Comparison of ENCODE assay signal across 10 mouse cellular contexts in genomic region chr11:104271876-104272275, GRCm38 (mm10). TPM values are rescaled to one million over a fixed set of nuclear protein-coding genes. Genes with fewer than 3 reads are reported as not detected.
DNase-seq lines count a peak whose midpoint lies in the region; ATAC-seq and TF ChIP-seq lines count a peak whose summit lies in the region.
"Had no signal": no experiment of that assay in that cellular context is flagged by ENCODE, and none has a peak within 500 bp of the region (broad histone marks: within the 10 kb centered on the region; RNA-seq: fewer than 3 reads in every experiment).

No protein-coding gene starts in this region.

- H3K27me3 ChIP-seq in midbrain, postnatal 0 days (ENCODE audit: insufficient read depth, low read length), result no peaks in the 10 kb centered on the region
- H3K27me3 ChIP-seq in midbrain, embryonic 15.5 days (replicated peaks), result no peaks in the 10 kb centered on the region
- peaks cover 4% of the 10 kb centered on the region; the same call in 1 of the 2 replicates for H3K27me3 ChIP-seq in liver, embryonic 12.5 days (replicated peaks)

- no peak overlapping the region for H3K4me2 ChIP-seq in midbrain, postnatal 0 days (ENCODE audit: low read depth, low read length, poor library complexity, severe bottlenecking)
- no peak overlapping the region for H3K4me2 ChIP-seq in midbrain, embryonic 15.5 days
- no peak overlapping the region for H3K4me2 ChIP-seq in liver, embryonic 12.5 days

- no peak for ATAC-seq in midbrain, postnatal 0 days (ENCODE audit: low FRiP score)
- no peak for ATAC-seq in midbrain, embryonic 15.5 days (replicated peaks)
- no peak for ATAC-seq in liver, embryonic 12.5 days
- ATAC-seq: CD4-positive, CD25-positive, alpha-beta regulatory T cell, adult 4 months had no signal

- H3K4me3 ChIP-seq in midbrain, postnatal 0 days (ENCODE audit: low read depth, low read length), result no peak overlapping the region
- no peak overlapping the region for H3K4me3 ChIP-seq in midbrain, embryonic 15.5 days
- no peak overlapping the region for H3K4me3 ChIP-seq in liver, embryonic 12.5 days

- no peak overlapping the region for H3K9ac ChIP-seq in midbrain, postnatal 0 days (replicated peaks; ENCODE audit: low read length, poor library complexity, severe bottlenecking)
- no peak overlapping the region for H3K9ac ChIP-seq in midbrain, embryonic 15.5 days
- no peak overlapping the region for H3K9ac ChIP-seq in liver, embryonic 12.5 days

- 62% methylated on average over 6 of the region's 6 CpGs for WGBS in midbrain, postnatal 0 days
- WGBS in midbrain, embryonic 15.5 days, result 68% methylated on average over 6 of the region's 6 CpGs
- 69% methylated on average over 6 of the region's 6 CpGs for WGBS in liver, embryonic 12.5 days (ENCODE audit: insufficient replicate concordance)

- TF ChIP-seq CTCF in midbrain, postnatal 0 days (IDR thresholded peaks at IDR 0.05), result no peak

- H3K36me3 ChIP-seq in midbrain, postnatal 0 days (ENCODE audit: insufficient read depth, low read length), result no peaks in the 10 kb centered on the region
- H3K36me3 ChIP-seq in midbrain, embryonic 15.5 days (replicated peaks), result no peaks in the 10 kb centered on the region
- no peaks in the 10 kb centered on the region for H3K36me3 ChIP-seq in liver, embryonic 12.5 days

- H3K27ac ChIP-seq in midbrain, postnatal 0 days (ENCODE audit: low read depth, low read length), result 0 out of 2 replicates have a peak overlapping the region, but pooled peaks have one; percentile 38
- H3K27ac ChIP-seq in midbrain, embryonic 15.5 days, result no peak overlapping the region
- no peak overlapping the region for H3K27ac ChIP-seq in liver, embryonic 12.5 days

- H3K9me3 ChIP-seq in midbrain, postnatal 0 days (ENCODE audit: low read length), result no peaks in the 10 kb centered on the region
- H3K9me3 ChIP-seq in midbrain, embryonic 15.5 days, result no peaks in the 10 kb centered on the region
- H3K9me3 ChIP-seq in liver, embryonic 12.5 days (replicated peaks), result no peaks in the 10 kb centered on the region

- 0 out of 2 replicates have a peak, but pooled peaks cover 3% of the 10 kb centered on the region for H3K4me1 ChIP-seq in midbrain, postnatal 0 days (ENCODE audit: insufficient read depth, low read length)
- H3K4me1 ChIP-seq in midbrain, embryonic 15.5 days, result peaks cover 13% of the 10 kb centered on the region
- H3K4me1 ChIP-seq in liver, embryonic 12.5 days, result no peaks in the 10 kb centered on the region

- peak; percentile 32 to 42 for DNase-seq in heart, adult 18-20 months
- DNase-seq in heart, postnatal 4 days, result no peak
- no peak for DNase-seq in midbrain, postnatal 0 days (ENCODE audit: low spot score)
- DNase-seq in cerebellum, adult 11-12 months, result peak; percentile 87
- peak; percentile 43 to 67 for DNase-seq in layer of hippocampus, postnatal 14 days (ENCODE audit: low spot score in 2 of 2)
- no peak for DNase-seq in urinary bladder, postnatal 4 days (ENCODE audit: low spot score in 2 of 2)
- DNase-seq: embryo, embryonic 11 days had no signal

RNA-seq across cellular contexts. Expression of gene Mapt, which starts 40.7 kb away (rescaled TPM):
- total RNA-seq in heart, adult 18-20 months (2021), result 10 to 100 TPM; 75.4 to 90.8 TPM
- total RNA-seq in heart, postnatal 4 days (2021), result 1 to 10 TPM; 7.1 to 8.1 TPM
- 673 and 700 TPM in 2 replicates for total RNA-seq in midbrain, postnatal 0 days (2014; rRNA removed)
- polyA plus RNA-seq in midbrain, postnatal 0 days (2015; fragmentation: Nextera tagmentation; extraction: Ambion mirVana), result 1,369 and 1,377 TPM in 2 replicates
- 1,028 and 1,112 TPM in 2 replicates for polyA plus RNA-seq in midbrain, embryonic 15.5 days (2015; fragmentation: Nextera tagmentation; extraction: Ambion mirVana)
- 100 to 1,000 TPM; 323 to 343 TPM for total RNA-seq in layer of hippocampus, postnatal 14 days (2021)
- 0.24 and 0.42 TPM in 2 replicates for polyA plus RNA-seq in liver, embryonic 12.5 days (2016; fragmentation: Nextera tagmentation; extraction: Ambion mirVana)

Comparison
In these comparisons a context has a peak if more than half of its experiments do, and no peak if none do; other contexts are left out.
1. DNase-seq: peak in heart, adult 18-20 months (2 of 2), cerebellum, adult 11-12 months (single experiment) and layer of hippocampus, postnatal 14 days (2 of 2); none in heart, postnatal 4 days (single experiment), midbrain, postnatal 0 days (single experiment) and urinary bladder, postnatal 4 days (0 of 2).
2. RNA of gene Mapt, which starts 40.7 kb away (total RNA-seq): 673 to 700 TPM in midbrain, postnatal 0 days, 323 to 343 TPM in layer of hippocampus, postnatal 14 days and 75.4 to 90.8 TPM in heart, adult 18-20 months; 7.1 to 8.1 TPM in heart, postnatal 4 days; every median in the first group is over 4 times any median in the second.